Mouse (Mus musculus): ENCODE data around the gene Primpol.
"Not testable (repeated sequence)": the region's sequence is repeated elsewhere in the genome, so short reads cannot be mapped to it uniquely, and the experiment has no call there.

Gene Primpol

GRCm38 (mm10) chr8:46606930-46607329 is 10.1 kb downstream of the Primpol start:
- no peak for DNase-seq (ENCODE audit: low read depth in 2 of 2, low spot score in 2 of 2)

GRCm38 (mm10) chr8:46603587-46603986 is 13.4 kb downstream of the Primpol start:
- DNase-seq (ENCODE audit: low read depth in 2 of 2, low spot score in 2 of 2): no peak

GRCm38 (mm10) chr8:46600959-46601707 is 15.9 kb downstream of the Primpol start:
- no peak for DNase-seq (ENCODE audit: low read depth in 2 of 2, low spot score in 2 of 2)

- DNase-seq (ENCODE audit: low read depth in 2 of 2, low spot score in 2 of 2): no peak
These were observed 17.6 kb downstream of the Primpol start for GRCm38 (mm10) chr8:46599314-46599904.

GRCm38 (mm10) chr8:46598753-46599152 is 18.3 kb downstream of the Primpol start:
- no peak for DNase-seq (ENCODE audit: low read depth in 2 of 2, low spot score in 2 of 2)

- no peak for DNase-seq (ENCODE audit: low read depth in 2 of 2, low spot score in 2 of 2)
These were observed 18.9 kb downstream of the Primpol start for GRCm38 (mm10) chr8:46598114-46598513.

- no peak for DNase-seq (ENCODE audit: low read depth in 2 of 2, low spot score in 2 of 2)
These were observed 19.6 kb downstream of the Primpol start for GRCm38 (mm10) chr8:46597411-46597810.

GRCm38 (mm10) chr8:46596530-46596929 is 20.5 kb downstream of the Primpol start:
- DNase-seq (ENCODE audit: low read depth in 2 of 2, low spot score in 2 of 2): no peak

- no peak for DNase-seq (ENCODE audit: low read depth in 2 of 2, low spot score in 2 of 2)
These were observed 21.4 kb downstream of the Primpol start for GRCm38 (mm10) chr8:46595593-46595992.

GRCm38 (mm10) chr8:46593772-46594171 is 23.2 kb downstream of the Primpol start:
- no peak for DNase-seq (ENCODE audit: low read depth in 2 of 2, low spot score in 2 of 2)

- no peak for DNase-seq (ENCODE audit: low read depth in 2 of 2, low spot score in 2 of 2)
These were observed 23.9 kb downstream of the Primpol start for GRCm38 (mm10) chr8:46593067-46593466.

- no peak for DNase-seq (ENCODE audit: low read depth in 2 of 2, low spot score in 2 of 2)
These were observed 28.3 kb downstream of the Primpol start for GRCm38 (mm10) chr8:46588663-46589062.

GRCm38 (mm10) chr8:46587911-46588310 is 29.1 kb downstream of the Primpol start:
- DNase-seq (ENCODE audit: low read depth in 2 of 2, low spot score in 2 of 2): no peak

GRCm38 (mm10) chr8:46585576-46585975 is 31.4 kb downstream of the Primpol start:
- DNase-seq (ENCODE audit: low read depth in 2 of 2, low spot score in 2 of 2): no peak

- DNase-seq (ENCODE audit: low read depth in 2 of 2, low spot score in 2 of 2): not testable (repeated sequence)
These were observed 32.7 kb downstream of the Primpol start for GRCm38 (mm10) chr8:46584328-46584727.

- no peak for DNase-seq (ENCODE audit: low read depth in 2 of 2, low spot score in 2 of 2)
These were observed 38.2 kb downstream of the Primpol start for GRCm38 (mm10) chr8:46578794-46579193.

- DNase-seq (ENCODE audit: low read depth in 2 of 2, low spot score in 2 of 2): no peak
These were observed 43.0 kb downstream of the Primpol start for GRCm38 (mm10) chr8:46573964-46574363.

- no peak for DNase-seq (ENCODE audit: low read depth in 2 of 2, low spot score in 2 of 2)
These were observed 43.6 kb downstream of the Primpol start for GRCm38 (mm10) chr8:46573446-46573845.

- DNase-seq (ENCODE audit: low read depth in 2 of 2, low spot score in 2 of 2): no peak
These were observed 46.3 kb downstream of the Primpol start for GRCm38 (mm10) chr8:46570673-46571072.

- no peak for DNase-seq (ENCODE audit: low read depth in 2 of 2, low spot score in 2 of 2)
These were observed 47.2 kb downstream of the Primpol start for GRCm38 (mm10) chr8:46569659-46570441.

GRCm38 (mm10) chr8:46568942-46569341 is 48.1 kb downstream of the Primpol start:
- no peak for DNase-seq (ENCODE audit: low read depth in 2 of 2, low spot score in 2 of 2)

GRCm38 (mm10) chr8:46567946-46568345 is 49.1 kb downstream of the Primpol start:
- DNase-seq (ENCODE audit: low read depth in 2 of 2, low spot score in 2 of 2): no peak
